Mouse (Mus musculus): ENCODE data around the gene Zfp319. TPM values are rescaled to one million over a fixed set of nuclear protein-coding genes. Genes with fewer than 3 reads are reported as not detected.

Zfp319 gene
- polyA plus RNA-seq, 3 experiments from 2014 or later: 3.1 to 4.2 (median 3.6) TPM

GRCm38 (mm10) chr8:95306431-95306830 is 25.3 kb downstream of the Zfp319 start, which contains the start of gene Cngb1:
Gene Cngb1, minus strand, starts transcription at chr8:95306585.
- ATAC-seq: no peak

DNA sequence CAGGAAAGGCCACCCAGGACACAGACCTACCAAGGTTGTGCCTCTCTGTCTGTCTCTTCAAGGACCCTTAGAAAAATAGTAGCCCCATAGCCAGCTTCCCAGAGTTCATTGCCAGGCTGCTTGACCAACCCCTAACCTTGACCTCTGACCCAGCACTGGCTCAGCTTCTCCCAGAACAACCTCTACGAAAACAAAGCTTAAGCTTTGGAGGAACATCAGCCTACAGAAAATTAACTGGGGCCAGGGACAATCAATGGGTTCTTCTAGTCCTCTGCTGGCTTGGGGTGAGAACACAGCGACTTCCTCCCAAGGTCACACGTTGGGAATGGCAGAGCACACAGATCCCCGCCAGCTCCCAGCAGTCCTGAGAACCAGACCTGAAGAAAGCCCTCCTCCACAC is 26.2 kb downstream of the Zfp319 start:
- no peak for ATAC-seq

- ATAC-seq: peak; percentile 69
Observed at GRCm38 (mm10) chr8:95302410-95302809, 29.3 kb downstream of the Zfp319 start.

GRCm38 (mm10) chr8:95293891-95294290 is 37.9 kb downstream of the Zfp319 start:
- no peak for ATAC-seq

GRCm38 (mm10) chr8:95293172-95293571 is 38.6 kb downstream of the Zfp319 start:
- no peak for ATAC-seq

DNA sequence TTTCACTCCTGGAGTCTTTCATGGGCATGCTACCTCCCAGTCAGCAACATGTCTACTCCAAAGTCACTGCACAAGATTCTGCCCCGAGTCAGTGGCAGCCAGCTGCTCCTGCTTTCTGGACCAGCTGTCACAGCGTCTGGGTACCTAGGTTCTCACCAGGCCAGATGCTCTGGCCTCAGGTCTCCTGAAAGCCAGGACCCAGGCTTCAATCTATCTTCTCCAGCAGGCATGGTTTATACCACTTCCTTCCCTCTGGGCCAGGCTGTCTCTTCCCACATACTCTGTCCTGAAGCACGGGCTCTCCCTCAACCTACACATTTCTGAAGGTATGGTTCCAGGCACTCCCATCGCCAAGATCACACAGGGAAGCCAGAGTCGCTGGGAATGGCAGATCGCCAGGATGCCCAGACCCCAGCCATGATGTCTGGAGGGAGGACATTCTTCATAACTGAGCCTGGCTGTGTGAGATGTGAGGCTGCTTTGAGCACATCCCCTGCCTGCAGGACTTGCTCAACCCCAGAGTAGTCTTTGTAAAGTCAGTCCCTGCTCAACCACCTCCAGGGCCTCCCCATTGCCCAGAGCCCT is 42.6 kb downstream of the Zfp319 start:
- no peak for ATAC-seq

DNA sequence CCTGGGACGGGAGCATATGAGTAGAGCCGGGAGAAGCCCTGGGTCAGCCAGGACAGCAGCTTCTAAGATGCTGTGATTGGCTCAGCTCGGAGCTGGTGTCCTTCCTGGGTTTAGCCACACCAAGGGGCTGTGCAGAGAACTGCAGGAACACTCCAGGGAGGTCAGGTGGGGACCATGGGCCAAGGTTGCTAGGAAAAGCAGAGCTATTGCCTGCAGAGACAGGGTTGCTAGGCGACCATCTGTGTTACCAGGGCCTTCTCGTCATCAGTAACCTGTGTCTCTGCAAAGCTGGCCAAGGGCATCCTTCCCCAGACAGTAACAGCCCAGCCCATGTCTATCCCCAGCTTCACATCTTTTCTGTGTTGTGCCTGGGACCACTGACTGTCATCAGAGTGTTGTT is 50.3 kb downstream of the Zfp319 start:
- no peak for ATAC-seq

Other genes starting within 250 kb of the Zfp319 start
- 1 to 10 TPM in 1 of 3 experiments, under 1 TPM in 1, not detected in 1; 0.40 to 1.1 TPM for gene Kifc3, start 129.1 kb downstream of the Zfp319 start, polyA plus RNA-seq (2017; shearing (Covaris generic))
- gene Cngb1, start 25.4 kb downstream of the Zfp319 start, polyA plus RNA-seq (2017; shearing (Covaris generic)): under 1 TPM in 1 of 3 experiments, not detected in 2; 0.32 TPM
- gene Tepp, start 21.4 kb downstream of the Zfp319 start, polyA plus RNA-seq (2017; shearing (Covaris generic)): not detected
- 10 to 100 TPM; 59.7 to 62.9 (median 59.7) TPM for gene Usb1, start 334 bp upstream of the Zfp319 start, polyA plus RNA-seq (2017; shearing (Covaris generic))
- gene Mmp15, start 20.3 kb upstream of the Zfp319 start, polyA plus RNA-seq (2017; shearing (Covaris generic)): 1 to 10 TPM in 1 of 3 experiments, under 1 TPM in 2; 0.53 to 1.3 (median 0.63) TPM
- gene Cfap20, start 102.9 kb upstream of the Zfp319 start, polyA plus RNA-seq (2017; shearing (Covaris generic)): 10 to 100 TPM; 55.7 to 72.2 (median 70.1) TPM
- 10 to 100 TPM; 10.6 to 16.8 (median 12.5) TPM for gene Csnk2a2, start 158.1 kb upstream of the Zfp319 start, polyA plus RNA-seq (2017; shearing (Covaris generic))
- not detected for gene Ccdc113, start 202.1 kb upstream of the Zfp319 start, polyA plus RNA-seq (2017; shearing (Covaris generic))
- not detected for gene Prss54, start 244.4 kb upstream of the Zfp319 start, polyA plus RNA-seq (2017; shearing (Covaris generic))